Mouse (Mus musculus) brain, embryonic 14.5 days (tissue): Measurements from ENCODE around the gene Rfc5.
"Not testable (repeated sequence)": the region's sequence is repeated elsewhere in the genome, so short reads cannot be mapped to it uniquely, and the experiment has no call there.

Experiments
- CTCF ChIP-seq: fragments of 200-500 bp; IDR thresholded peaks from 2 replicates; pipeline ENCODE4 v1.5.1; 2012; ENCODE audit warnings: inconsistent platforms, mild to moderate bottlenecking, moderate library complexity, borderline replicate concordance; ENCODE audit not compliant: insufficient read depth, insufficient read length; ENCODE audit errors: extremely low read depth
- POLR2A ChIP-seq: fragments of 200-500 bp; IDR thresholded peaks from 2 replicates; pipeline ENCODE4 v1.6.1; 2012; ENCODE audit warnings: mild to moderate bottlenecking, inconsistent platforms, borderline replicate concordance; ENCODE audit not compliant: poor library complexity, insufficient read depth, insufficient read length, severe bottlenecking; ENCODE audit errors: extremely low read depth

GRCm38 (mm10) chr5:117377731-117378130 is 11.1 kb downstream of the Rfc5 start:
- TF ChIP-seq CTCF, POLR2A: not testable (repeated sequence)
